Comparison of ENCODE assay signal across 25 mouse cellular contexts in the genomic region with DNA sequence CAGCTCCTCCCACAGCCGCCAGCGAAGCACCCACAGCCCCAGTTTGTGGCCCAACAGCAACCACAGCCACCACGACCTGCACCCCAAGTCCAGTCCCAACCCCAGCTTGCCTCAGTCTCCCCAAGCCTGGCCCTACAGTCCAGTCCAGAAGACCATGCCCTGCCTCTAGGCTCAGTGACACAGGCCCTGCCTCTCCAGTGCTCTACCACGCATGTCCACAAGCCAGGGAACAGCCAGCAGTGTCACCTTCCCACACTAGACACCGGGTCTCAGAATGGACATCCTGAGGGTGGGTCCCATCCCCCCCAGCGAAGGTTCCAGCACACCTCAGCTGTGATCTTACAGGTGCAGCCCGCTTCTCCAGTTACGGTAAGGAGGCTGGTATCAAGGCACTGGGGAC. TPM values are rescaled to one million over a fixed set of nuclear protein-coding genes. Genes with fewer than 3 reads are reported as not detected.
DNase-seq lines count a peak whose midpoint lies in the region; ATAC-seq lines count a peak whose summit lies in the region.
"Had no signal": no experiment of that assay in that cellular context is flagged by ENCODE, and none has a peak within 500 bp of the region (broad histone marks: within the 10 kb centered on the region; RNA-seq: fewer than 3 reads in every experiment).

No protein-coding gene starts in this region.

- ATAC-seq in forebrain, embryonic 15.5 days (replicated peaks), result no peak
- no peak for ATAC-seq in megakaryocyte, adult 5-6 weeks (ENCODE audit: poor library complexity, severe bottlenecking)
- ATAC-seq: midbrain, embryonic 16.5 days had no signal

- H3K27me3 ChIP-seq in forebrain, embryonic 10.5 days (ENCODE audit: poor library complexity, severe bottlenecking), result peaks cover 41% of the 10 kb centered on the region
- no peaks in the 10 kb centered on the region for H3K27me3 ChIP-seq in forebrain, embryonic 15.5 days
- H3K27me3 ChIP-seq in megakaryocyte, embryonic 14.5 days (replicated peaks), result peaks cover 2% of the 10 kb centered on the region
- H3K27me3 ChIP-seq: embryonic facial prominence, embryonic 15.5 days; kidney, embryonic 15.5 days; lung, embryonic 15.5 days; stomach, embryonic 15.5 days had no signal

- WGBS in forebrain, embryonic 10.5 days, result 80% methylated on average over 8 of the region's 8 CpGs
- 77% methylated on average over 8 of the region's 8 CpGs for WGBS in forebrain, embryonic 15.5 days

- no peaks in the 10 kb centered on the region for H3K36me3 ChIP-seq in forebrain, embryonic 10.5 days (replicated peaks)
- no peaks in the 10 kb centered on the region for H3K36me3 ChIP-seq in forebrain, embryonic 15.5 days
- peaks cover 81% of the 10 kb centered on the region for H3K36me3 ChIP-seq in megakaryocyte, embryonic 14.5 days (replicated peaks; ENCODE audit: low read length)
- H3K36me3 ChIP-seq: embryonic facial prominence, embryonic 15.5 days; kidney, embryonic 15.5 days; lung, embryonic 15.5 days; stomach, embryonic 15.5 days had no signal

- H3K4me2 ChIP-seq in forebrain, embryonic 15.5 days (replicated peaks), result no peak overlapping the region
- H3K4me2 ChIP-seq: embryonic facial prominence, embryonic 15.5 days; hindbrain, embryonic 14.5 days; kidney, embryonic 15.5 days; limb, embryonic 13.5 days; liver, embryonic 11.5 days; lung, embryonic 15.5 days; stomach, embryonic 15.5 days had no signal

- H3K27ac ChIP-seq in forebrain, embryonic 10.5 days, result peak overlapping the region; percentile 72
- H3K27ac ChIP-seq in forebrain, embryonic 15.5 days (replicated peaks), result no peak overlapping the region
- H3K27ac ChIP-seq: embryonic facial prominence, embryonic 15.5 days; hindbrain, embryonic 14.5 days; kidney, embryonic 15.5 days; left cerebral cortex, adult 2 months; limb, embryonic 13.5 days; lung, embryonic 15.5 days; stomach, embryonic 15.5 days had no signal

- no peak overlapping the region for H3K4me3 ChIP-seq in forebrain, embryonic 10.5 days
- H3K4me3 ChIP-seq in forebrain, embryonic 15.5 days, result no peak overlapping the region
- peak overlapping the region; percentile 14 for H3K4me3 ChIP-seq in megakaryocyte, embryonic 14.5 days (replicated peaks)
- H3K4me3 ChIP-seq: embryonic facial prominence, embryonic 15.5 days; kidney, embryonic 15.5 days; left cerebral cortex, adult 2 months; limb, embryonic 13.5 days; lung, embryonic 15.5 days; stomach, embryonic 15.5 days had no signal

- H3K9me3 ChIP-seq in forebrain, embryonic 10.5 days, result no peaks in the 10 kb centered on the region
- H3K9me3 ChIP-seq in forebrain, embryonic 15.5 days, result no peaks in the 10 kb centered on the region
- H3K9me3 ChIP-seq in megakaryocyte, embryonic 14.5 days, result no peaks in the 10 kb centered on the region
- H3K9me3 ChIP-seq: embryonic facial prominence, embryonic 15.5 days; kidney, embryonic 15.5 days; limb, embryonic 13.5 days; lung, embryonic 15.5 days; stomach, embryonic 15.5 days had no signal

- no peak for DNase-seq in forebrain, embryonic 10.5 days (ENCODE audit: extremely low spot score, low spot score)
- DNase-seq in cerebellum, postnatal 25 days, result peak; percentile 40 to 48
- DNase-seq in adrenal gland, adult (ENCODE audit: inconsistent age in 2 of 2, low spot score in 1 of 2), result no peak
- DNase-seq: adrenal gland, adult 2 months; adrenal gland, postnatal 36 days; B cell, adult 2 months; gastrocnemius, postnatal 14 days; heart, postnatal 36 days; kidney, adult 11 months; kidney, postnatal 25 days; right cerebral cortex, postnatal 25 days had no signal

- no peak overlapping the region for H3K9ac ChIP-seq in forebrain, embryonic 15.5 days (replicated peaks)
- H3K9ac ChIP-seq: embryonic facial prominence, embryonic 15.5 days; hindbrain, embryonic 14.5 days; kidney, embryonic 15.5 days; limb, embryonic 13.5 days; lung, embryonic 15.5 days; stomach, embryonic 15.5 days had no signal

- peaks cover 90% of the 10 kb centered on the region for H3K4me1 ChIP-seq in forebrain, embryonic 10.5 days
- peaks cover 58% of the 10 kb centered on the region for H3K4me1 ChIP-seq in forebrain, embryonic 15.5 days
- peaks cover 60% of the 10 kb centered on the region for H3K4me1 ChIP-seq in megakaryocyte, embryonic 14.5 days

RNA-seq across cellular contexts. Expression of gene A3galt2, which starts 32.2 kb away (rescaled TPM):
- 0.07 and 0.17 TPM in 2 replicates for polyA plus RNA-seq in forebrain, embryonic 10.5 days (2016; fragmentation: Nextera tagmentation; extraction: Ambion mirVana)
- polyA plus RNA-seq in forebrain, embryonic 15.5 days (2015; fragmentation: Nextera tagmentation; extraction: Ambion mirVana), result 0.45 and 0.61 TPM in 2 replicates
- 0.49 TPM in 1 of 2 replicates, not detected in the other for polyA plus RNA-seq in megakaryocyte, embryonic 14.5 days (2012; ENCODE audit: insufficient read depth, low replicate concordance)
- total RNA-seq in megakaryocyte, adult 5-6 weeks (2015), result 0.09 and 0.21 TPM in 2 replicates
- total RNA-seq in megakaryocyte, adult 5-6 weeks (2017), result 0.11 TPM in 1 of 2 replicates, not detected in the other
- total RNA-seq: granulocyte monocyte progenitor cell, adult 5-6 weeks; megakaryocyte progenitor cell, adult 5-6 weeks had no signal

Comparison
In these comparisons a context has a peak if more than half of its experiments do, and no peak if none do; other contexts are left out.
1. DNase-seq: peak in cerebellum, postnatal 25 days (2 of 2); none in forebrain, embryonic 10.5 days (single experiment) and adrenal gland, adult (0 of 2).